Mouse (Mus musculus): ENCODE results near the gene Asb8.

The Asb8 gene

DNA sequence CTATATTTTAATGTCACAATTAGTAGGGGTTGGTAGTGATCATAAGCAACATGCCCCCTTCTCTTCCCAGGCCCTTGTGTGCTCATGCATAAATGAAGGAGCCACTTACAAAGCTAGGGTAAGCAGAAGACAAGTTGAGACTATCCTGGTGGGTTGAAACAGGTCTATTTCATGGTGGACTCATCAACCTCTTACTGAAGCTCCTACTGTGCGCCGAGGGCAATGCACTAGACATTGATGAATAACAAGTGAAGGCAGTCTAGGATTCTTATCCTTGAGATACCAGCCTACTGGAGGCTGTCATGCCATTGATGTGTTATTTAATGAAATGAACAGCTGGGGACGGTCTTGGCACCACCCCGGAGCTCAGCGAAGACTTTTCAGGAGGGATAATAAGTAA, 10.2 kb downstream of the Asb8 start:
- no peak for DNase-seq (ENCODE audit: low read depth)

GRCm38 (mm10) chr15:98154631-98155030, 10.8 kb downstream of the Asb8 start:
- no peak for DNase-seq (ENCODE audit: low read depth)

DNA sequence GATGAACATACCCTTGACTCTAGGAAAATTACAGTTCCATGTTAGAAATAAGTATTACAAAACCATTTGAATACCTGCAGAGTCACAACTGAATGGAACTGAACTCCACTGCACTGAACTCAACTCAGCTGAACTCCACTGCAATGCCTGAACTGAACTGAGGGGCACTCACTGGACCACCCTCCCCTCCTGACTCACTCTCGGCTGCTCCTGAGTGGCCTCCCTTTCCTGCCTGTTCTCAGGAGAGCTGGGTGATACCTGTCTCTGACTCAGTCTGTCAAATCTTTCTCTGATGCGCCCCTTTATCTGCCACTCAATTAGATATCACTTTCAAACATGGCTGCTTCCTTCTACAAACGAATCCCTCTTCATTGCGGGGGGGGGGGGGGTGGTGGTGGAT, 11.3 kb downstream of the Asb8 start:
- no peak for DNase-seq (ENCODE audit: low read depth)

GRCm38 (mm10) chr15:98153625-98154024, 11.8 kb downstream of the Asb8 start:
- no peak for DNase-seq (ENCODE audit: low read depth)

GRCm38 (mm10) chr15:98152916-98153315, 12.5 kb downstream of the Asb8 start:
- DNase-seq (ENCODE audit: low read depth) = no peak

DNA sequence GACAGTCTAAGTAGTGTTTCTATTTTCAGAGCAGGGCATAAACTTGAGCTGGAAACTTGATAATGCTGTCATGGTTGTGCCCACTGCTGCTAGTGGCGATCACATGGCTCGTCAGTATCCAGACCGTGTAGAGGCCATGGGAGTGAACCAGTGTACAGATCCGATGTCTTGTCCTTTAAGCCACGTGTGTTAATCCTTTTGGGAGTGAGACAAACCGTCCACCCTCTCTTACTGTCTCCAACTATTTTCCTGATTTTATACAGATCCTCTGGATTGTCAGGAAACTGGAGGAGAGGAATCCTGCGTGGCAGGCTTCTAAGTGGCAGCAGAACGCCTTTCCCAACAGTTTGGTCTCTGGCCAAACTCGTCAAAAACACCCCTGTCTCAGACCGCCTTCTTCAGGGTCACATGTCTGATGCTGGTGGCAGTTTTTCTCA, 16.2 kb downstream of the Asb8 start:
- no peak for DNase-seq (ENCODE audit: low read depth)

DNA sequence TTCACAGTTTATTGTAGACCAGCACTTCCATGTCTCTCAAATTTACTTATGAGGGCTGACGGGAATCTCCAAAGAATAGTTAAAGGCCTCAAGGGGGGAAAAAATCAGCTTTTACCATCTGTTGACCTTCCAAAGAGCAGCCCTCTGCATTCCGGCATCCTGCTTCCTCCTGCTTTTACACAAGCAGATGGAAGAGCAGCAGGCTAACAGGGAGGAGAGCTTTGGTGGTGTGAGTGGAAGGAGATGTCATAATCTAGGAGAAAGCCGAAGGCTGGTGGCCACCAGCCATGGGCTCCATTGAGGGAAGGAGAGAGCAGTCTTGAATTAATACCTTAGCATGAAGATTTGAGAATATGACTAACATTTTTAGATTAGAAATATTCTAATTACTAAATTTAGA, 17.1 kb downstream of the Asb8 start:
- no peak for DNase-seq (ENCODE audit: low read depth)

GRCm38 (mm10) chr15:98145559-98146181, 19.8 kb downstream of the Asb8 start:
- DNase-seq (ENCODE audit: low read depth) = peak; percentile 79

- no peak for DNase-seq (ENCODE audit: low read depth)
Observed at GRCm38 (mm10) chr15:98144861-98145507, 20.4 kb downstream of the Asb8 start.

GRCm38 (mm10) chr15:98142515-98142914, 22.9 kb downstream of the Asb8 start:
- no peak for DNase-seq (ENCODE audit: low read depth)

GRCm38 (mm10) chr15:98140809-98141208, 24.6 kb downstream of the Asb8 start:
- DNase-seq (ENCODE audit: low read depth) = no peak

DNA sequence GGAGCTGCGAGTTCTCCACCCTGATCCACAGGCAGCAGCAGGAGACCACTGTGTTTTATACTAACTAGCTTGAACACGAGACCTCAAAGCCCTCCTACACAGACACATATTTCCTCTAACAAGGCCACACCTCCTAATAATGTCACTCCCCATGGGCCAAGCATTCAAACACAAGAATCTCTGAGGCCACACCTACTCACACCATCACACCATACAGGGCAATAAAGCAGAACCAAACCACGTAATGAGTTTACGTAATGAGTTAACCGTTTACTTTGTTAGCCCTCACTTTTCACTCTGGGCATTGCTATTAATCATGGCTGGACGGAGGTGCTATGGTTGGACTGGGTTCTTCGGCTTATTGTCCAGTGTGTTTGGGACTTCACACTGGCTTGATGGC, 25.7 kb downstream of the Asb8 start:
- no peak for DNase-seq (ENCODE audit: low read depth)

- DNase-seq (ENCODE audit: low read depth) = no peak
Observed at GRCm38 (mm10) chr15:98136871-98137270, 28.6 kb downstream of the Asb8 start.

DNA sequence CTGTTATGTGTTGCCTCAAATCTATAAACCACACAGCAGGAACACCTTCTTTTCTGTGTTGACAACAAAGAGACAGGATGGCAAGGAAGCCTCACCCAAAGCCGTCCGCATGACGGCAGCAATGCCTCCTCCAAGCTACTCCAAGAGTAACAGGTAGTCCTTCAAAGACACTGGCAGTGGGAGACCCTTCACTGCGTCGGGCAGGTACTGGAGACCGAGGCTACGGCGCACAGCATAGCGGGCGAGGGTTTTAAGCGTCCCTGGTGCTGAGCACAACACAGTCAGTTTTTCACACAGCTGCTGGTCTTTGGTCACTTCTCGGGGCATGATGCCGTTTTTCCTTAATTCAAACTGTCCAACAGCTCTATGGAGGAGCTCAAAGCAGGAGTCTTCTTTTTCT, 29.8 kb downstream of the Asb8 start:
- no peak for DNase-seq (ENCODE audit: low read depth)

DNA sequence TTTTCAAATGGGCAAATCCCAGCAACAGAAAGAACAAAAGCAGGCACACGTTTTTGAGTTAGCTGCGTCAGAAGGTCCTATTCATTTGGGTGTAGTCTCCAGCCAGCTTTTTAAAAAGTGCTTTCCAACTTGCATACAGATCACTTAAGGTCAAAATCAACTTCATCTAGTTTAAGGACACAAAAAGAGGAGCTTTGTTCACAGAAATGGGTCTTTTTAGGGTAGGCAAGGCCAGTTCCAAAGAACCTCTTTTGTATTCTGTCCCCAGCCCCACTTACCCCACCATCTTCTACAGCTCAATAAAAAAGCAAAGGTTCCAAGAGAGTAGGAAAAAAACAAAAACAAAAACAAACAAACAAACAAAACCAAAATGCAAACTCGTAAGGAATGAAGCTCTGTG, 30.8 kb downstream of the Asb8 start:
- no peak for DNase-seq (ENCODE audit: low read depth)

- DNase-seq (ENCODE audit: low read depth) = no peak
Observed at GRCm38 (mm10) chr15:98134034-98134433, 31.4 kb downstream of the Asb8 start.

DNA sequence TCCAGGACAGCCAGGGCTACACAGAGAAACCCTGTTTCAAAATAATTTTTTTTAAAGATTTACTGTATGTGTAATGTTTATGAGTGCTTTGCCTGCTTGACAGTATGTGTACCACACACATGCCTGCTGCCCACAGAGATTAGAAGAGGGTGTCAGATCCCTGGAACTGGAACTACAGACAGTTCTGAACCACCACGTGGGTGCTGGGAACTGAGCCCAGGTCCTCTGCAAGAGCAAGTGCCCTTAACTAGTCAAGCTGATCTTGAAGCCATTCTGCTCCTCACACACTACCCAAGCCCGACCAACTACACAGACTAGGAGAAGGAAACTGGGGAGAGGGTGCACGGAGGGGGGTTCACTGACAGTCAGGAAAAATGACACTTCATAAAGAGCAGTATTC, 32.0 kb downstream of the Asb8 start:
- DNase-seq (ENCODE audit: low read depth) = no peak

DNA sequence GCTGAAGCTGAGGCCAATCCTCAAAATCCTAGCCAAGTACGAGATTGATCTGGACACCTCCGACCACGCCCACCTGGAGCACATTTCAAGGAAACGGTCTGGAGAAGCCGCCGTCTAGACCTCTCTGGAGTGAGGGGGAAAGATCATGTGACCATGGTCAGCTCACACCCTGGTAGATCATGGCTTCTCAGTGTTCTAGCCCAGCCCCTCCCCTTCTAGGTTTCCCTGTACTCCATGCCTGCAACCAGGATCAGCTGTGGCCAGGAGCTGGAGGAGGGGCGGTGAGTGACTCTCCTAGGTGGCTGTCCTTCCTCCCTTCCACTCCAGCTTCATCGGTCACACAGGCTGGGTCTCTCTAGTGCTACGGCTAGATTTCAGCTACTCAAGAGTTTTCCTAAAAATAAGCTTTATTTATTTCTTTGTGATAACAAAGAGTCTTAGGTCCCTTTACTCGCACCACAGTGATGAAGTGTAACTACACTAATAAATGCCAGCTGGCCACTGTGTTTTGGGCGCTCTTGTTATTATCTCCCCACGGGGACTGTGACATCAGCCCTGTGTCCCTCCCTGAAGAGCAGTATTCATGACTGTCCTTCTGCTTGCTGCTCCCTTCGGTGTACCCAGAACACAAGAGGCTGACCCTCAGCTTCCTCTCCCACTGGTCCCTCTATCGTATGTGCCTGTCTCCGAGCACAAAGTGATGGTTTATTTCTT, 33.3 kb downstream of the Asb8 start:
- DNase-seq (ENCODE audit: low read depth) = no peak

DNA sequence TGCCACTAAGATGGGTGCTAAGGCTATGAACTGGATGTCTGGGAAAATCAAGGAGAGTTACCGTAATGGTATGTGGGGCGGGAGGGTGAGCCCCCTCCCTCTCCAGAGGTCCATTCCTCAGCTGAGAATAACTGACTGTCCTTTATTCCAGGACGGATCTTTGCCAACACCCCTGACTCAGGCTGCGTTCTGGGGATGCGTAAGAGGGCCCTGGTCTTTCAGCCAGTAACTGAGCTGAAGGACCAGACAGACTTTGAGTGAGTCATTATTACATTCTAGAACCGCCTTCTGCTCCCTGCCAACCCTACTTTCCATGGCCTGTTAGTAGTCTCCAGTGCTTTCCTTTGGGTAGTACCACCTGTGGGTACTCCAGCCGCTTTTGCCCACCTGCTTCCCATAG, 34.0 kb downstream of the Asb8 start:
- DNase-seq (ENCODE audit: low read depth) = peak; percentile 42

DNA sequence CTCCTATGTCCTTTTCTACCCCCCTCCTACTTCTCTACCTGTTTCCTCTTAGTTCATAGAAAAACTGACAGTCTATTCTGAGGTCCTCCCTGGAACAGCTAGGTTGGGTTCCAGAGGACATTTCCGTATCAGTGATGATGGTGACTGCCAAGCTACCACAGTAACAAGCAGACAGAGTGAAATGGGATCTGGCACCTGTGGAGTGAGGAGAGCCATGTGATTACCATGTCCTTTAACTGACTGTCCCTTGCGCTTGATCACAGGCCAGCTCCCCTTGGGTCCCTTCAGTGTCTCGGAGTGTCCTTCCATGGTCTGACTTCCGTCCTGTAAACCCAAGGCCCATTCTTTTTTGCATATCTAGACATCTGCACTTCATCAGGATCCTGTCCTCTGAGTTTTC, 34.4 kb downstream of the Asb8 start:
- DNase-seq (ENCODE audit: low read depth) = no peak

DNA sequence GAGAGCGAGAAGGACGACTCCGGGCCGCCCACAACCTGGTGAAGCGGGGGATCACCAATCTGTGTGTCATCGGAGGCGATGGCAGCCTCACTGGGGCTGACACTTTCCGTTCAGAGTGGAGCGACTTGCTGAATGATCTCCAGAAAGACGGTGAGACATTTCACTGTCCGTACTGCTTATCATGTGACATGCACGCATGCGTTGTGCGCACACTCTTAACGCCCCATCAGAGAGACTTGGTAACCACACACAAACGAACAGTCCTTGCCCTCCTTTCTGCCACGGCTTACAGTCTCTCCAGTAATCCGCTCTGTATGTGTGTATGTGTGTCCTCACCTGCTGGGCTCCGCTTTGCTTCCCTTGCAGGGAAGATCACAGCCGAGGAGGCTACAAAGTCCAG, 44.6 kb downstream of the Asb8 start:
- DNase-seq (ENCODE audit: low read depth) = no peak

GRCm38 (mm10) chr15:98119363-98119762, 46.1 kb downstream of the Asb8 start:
- DNase-seq (ENCODE audit: low read depth) = no peak

- DNase-seq (ENCODE audit: low read depth) = no peak
Observed at GRCm38 (mm10) chr15:98116287-98116686, 49.1 kb downstream of the Asb8 start.

- no peak for DNase-seq (ENCODE audit: low read depth)
Observed at GRCm38 (mm10) chr15:98115779-98116163, 49.7 kb downstream of the Asb8 start.
